Mouse (Mus musculus): ENCODE measurements around the gene Fignl1.

The Fignl1 gene

DNA sequence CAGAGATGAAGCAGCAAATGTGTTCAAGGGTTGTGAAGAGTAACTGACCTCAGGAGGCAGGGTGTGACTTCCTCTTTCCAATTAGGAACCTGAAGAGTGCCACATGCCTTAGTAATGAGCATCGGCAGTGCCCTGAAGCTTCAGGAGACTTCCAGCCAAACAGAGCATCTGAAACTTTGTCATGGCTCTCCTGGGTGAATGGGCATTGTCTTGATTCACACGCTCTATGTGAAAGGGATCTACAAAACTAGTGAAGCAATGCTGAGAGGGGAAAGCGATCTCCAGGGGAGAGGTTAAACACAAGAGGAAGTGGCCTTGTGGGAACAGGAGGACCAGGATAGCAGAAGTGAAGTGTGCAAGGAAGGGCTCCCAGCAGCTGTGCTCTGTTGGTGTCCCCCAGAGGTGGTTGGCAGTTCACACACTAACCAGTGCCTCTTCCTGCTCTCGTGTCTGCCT, 45.5 kb downstream of the Fignl1 start:
- DNase-seq, result no peak

DNA sequence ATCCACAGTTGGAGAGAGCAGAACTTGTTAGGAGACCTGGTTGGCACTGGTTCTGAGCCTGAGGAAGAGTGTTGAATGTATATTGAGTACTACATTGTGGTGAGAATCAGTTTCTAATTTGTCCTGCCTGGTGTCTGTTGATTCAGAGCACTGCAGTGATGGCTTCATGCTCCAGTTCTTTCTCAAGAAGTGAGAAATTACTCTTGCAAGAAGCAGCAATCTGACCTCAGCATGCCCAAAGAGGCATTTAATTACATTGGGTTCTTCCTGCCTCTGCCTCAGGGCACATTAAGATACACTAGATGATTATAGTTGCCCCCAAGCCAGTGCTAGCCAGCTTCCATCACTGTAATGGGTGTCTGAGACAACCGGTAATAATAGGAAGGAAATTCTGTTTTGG, 49.9 kb downstream of the Fignl1 start:
- DNase-seq, result no peak

DNA sequence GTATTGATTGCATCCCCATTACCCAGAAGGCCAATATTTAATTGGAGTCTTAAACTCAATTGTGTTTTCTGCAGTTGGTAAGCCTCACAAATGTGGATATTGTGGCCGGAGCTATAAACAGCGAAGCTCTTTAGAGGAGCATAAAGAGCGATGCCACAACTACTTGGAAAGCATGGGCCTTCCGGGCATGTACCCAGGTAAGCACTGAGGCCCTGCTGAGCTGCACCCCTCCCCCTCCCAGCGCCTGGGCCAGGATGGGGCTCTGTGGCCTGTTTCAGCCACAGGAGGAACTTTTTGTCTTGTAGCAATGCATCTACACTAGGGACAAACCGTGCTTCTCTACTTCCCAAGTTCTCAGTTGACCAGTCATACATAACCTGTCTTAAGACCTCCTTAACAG, 50.6 kb downstream of the Fignl1 start:
- DNase-seq, result no peak

DNA sequence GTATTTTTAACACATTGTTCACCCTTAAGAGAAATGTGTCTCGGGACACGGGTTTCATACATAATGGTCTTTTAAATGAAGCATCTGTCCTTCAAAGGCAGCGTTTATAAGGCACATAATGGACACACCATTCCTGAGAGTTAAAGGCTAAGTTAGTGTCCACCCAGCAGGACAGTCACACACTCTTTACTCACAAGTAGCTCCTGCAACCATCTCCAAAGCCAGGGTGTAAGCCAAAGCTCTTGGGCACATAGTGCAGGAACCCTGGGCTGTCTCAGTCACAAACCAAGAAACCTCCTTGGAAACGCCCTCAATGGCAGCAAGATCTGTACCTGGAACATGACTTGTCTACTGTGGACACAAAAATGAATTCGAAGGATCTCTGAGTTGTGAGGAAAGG, 55.9 kb downstream of the Fignl1 start:
- DNase-seq, result no peak

DNA sequence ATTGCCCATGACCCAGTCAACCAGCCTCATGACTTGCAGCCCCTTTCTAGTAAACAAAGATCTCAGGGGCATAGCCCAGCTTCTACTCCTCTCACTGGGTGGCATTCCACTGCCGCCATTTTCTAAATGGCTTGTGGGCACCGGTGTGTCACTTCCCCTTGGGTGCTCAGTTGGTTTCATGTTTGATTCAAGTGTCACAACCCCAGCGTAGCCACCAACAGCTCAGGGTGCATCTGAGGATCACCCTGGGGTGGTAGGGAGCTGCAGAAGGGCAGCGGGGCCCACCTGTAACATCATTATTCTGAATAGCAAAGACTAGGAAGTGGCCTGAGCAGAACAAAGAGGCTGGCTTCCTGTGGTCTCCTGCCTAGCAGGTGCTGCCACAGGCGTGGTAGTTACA, 57.7 kb downstream of the Fignl1 start:
- no peak for DNase-seq

DNA sequence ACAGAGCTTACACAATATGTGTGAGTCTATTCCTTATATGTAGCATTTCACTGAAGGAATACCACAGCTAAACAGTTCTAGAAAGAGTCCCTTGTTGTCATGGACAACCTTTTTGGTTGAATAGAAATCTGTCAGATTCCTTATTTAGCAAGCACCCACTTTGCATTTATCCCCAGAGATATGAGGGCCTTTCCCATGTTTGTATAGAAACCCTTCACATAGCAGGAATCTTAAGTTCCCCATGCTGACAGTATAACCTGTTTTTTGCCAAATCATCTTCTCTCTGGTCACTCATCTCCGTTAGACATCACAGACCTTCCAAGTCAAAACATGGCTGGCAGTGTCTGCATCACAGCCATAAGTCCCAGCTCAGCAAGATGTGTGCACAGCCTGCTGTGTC, 64.5 kb downstream of the Fignl1 start:
- DNase-seq, result no peak

DNA sequence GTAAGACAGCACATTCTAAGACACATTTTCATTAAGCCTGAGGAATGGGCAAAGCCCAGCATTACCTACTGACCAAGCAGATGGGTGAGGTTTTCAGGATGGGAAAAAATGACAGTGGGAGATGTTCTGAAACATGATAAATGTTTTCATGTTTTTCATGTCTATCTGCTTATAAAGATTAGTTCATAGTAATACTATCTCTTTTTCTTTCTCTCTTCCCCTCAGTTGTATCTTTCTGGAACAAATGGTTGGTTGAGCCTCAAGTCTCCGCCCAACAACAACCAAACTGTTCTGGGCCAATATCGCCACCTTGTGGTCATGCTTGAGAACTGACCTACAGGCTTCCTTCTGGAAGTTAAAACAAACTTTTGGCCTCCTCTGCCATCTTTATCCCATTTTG, 66.1 kb downstream of the Fignl1 start:
- DNase-seq, result peak; percentile 83

DNA sequence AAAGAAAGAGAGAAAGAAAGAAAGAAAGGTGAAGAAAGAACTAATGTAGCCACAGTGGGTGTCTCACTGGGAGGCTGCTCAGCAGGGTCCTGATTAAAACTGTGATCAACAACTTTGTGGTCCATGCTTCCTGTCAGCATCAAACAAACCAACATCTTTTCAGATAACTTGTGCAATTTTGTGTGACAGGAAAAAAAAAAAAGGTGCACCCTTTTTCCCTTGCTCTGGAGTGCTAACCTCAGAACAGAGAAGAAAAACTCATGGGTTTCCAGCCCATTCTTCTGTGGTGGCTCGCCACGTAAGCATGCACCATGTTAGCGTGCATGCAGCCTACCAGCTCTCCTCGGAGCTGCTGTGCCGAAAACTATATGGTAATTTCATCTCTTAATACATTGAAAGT, 67.2 kb downstream of the Fignl1 start:
- peak; percentile 56 for DNase-seq

DNA sequence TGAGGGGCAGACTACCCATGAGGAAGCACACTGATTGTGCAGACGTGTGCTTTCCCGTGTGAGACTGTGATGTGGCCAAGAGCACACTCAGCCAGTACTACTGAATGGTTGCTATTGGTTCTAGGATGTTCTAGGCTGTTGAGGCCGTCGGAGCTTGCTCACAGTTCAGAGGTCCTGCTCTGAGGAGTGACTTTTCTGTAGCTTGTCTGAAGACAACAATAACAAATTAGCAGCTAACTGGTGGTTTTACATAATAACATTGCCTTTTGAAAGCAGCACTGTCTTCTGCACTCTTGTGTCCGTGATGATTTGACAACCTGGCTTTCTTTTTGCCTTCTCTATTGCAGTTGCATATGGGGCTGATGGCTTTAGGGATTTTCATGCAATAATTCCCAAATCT, 68.2 kb downstream of the Fignl1 start:
- DNase-seq, result no peak

DNA sequence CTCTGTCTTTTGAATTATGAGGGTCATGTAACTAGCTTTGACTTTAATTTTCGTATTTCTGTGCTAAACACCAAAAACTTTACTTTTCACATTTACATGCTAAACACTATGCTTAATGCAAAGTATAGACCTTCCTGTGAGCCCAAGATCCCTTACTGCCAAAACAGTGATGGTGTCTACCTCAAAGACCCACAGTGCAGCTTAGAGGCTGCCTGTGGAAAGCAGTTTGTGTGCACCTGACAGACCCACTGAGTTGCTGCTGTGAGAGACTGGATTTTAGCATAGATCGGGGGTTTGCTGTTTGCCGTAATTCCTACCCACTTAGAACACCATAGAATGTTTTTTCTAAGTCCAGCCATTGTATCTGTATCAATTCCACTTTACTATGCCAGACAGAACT, 69.7 kb downstream of the Fignl1 start:
- DNase-seq, result peak; percentile 45

DNA sequence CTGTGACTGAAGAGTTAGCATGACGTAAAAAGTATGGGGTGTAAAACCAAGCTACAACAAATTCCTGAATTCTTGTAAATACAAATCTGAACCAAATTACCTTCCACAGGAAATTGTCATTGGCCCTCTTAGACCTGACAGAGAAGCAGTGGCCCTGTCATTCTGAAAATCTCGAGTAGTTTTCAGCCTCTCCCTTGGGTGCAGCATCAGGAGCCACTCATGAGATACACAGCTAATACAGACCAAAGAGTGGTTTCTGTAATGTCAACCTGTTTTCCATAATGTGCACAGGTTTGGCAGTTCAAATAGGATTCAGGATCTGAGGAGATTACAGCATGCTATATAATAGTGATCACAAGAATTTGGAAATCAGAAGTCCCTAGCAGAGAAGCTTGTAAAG, 71.2 kb downstream of the Fignl1 start:
- DNase-seq, result no peak

All from thymus, postnatal 25 days (tissue).